ENCODE assay signal across 14 mouse cellular contexts in genomic region chr4:124526822-124527221, GRCm38 (mm10).
DNase-seq lines count a peak whose midpoint lies in the region; ATAC-seq and TF ChIP-seq lines count a peak whose summit lies in the region.
"Had no signal": no experiment of that assay in that cellular context is flagged by ENCODE, and none has a peak within 500 bp of the region (broad histone marks: within the 10 kb centered on the region; RNA-seq: fewer than 3 reads in every experiment).

No protein-coding gene starts in this region.

- ATAC-seq in forebrain, postnatal 0 days, result no peak
- no peak for ATAC-seq in neural tube, embryonic 15.5 days (ENCODE audit: low FRiP score)

- H3K9ac ChIP-seq in forebrain, postnatal 0 days, result no peak overlapping the region
- H3K9ac ChIP-seq in neural tube, embryonic 15.5 days (replicated peaks), result no peak overlapping the region
- H3K9ac ChIP-seq: hindbrain, embryonic 13.5 days; liver, embryonic 15.5 days had no signal

- no peaks in the 10 kb centered on the region for H3K9me3 ChIP-seq in forebrain, embryonic 10.5 days
- no peaks in the 10 kb centered on the region for H3K9me3 ChIP-seq in forebrain, postnatal 0 days (ENCODE audit: low read length)
- H3K9me3 ChIP-seq in neural tube, embryonic 15.5 days (replicated peaks), result no peaks in the 10 kb centered on the region
- H3K9me3 ChIP-seq: hindbrain, embryonic 13.5 days; liver, embryonic 15.5 days had no signal

- no peak overlapping the region for H3K27ac ChIP-seq in forebrain, embryonic 10.5 days
- no peak overlapping the region for H3K27ac ChIP-seq in forebrain, postnatal 0 days (ENCODE audit: low read depth, low read length)
- H3K27ac ChIP-seq in neural tube, embryonic 15.5 days (replicated peaks), result no peak overlapping the region
- H3K27ac ChIP-seq: hindbrain, embryonic 13.5 days; liver, embryonic 15.5 days had no signal

- no peak overlapping the region for H3K4me3 ChIP-seq in forebrain, embryonic 10.5 days
- no peak overlapping the region for H3K4me3 ChIP-seq in forebrain, postnatal 0 days (ENCODE audit: low read depth, low read length)
- H3K4me3 ChIP-seq in neural tube, embryonic 15.5 days (replicated peaks), result no peak overlapping the region
- H3K4me3 ChIP-seq: erythroblast, embryonic 14.5 days; hindbrain, embryonic 13.5 days; liver, embryonic 15.5 days had no signal

- WGBS in forebrain, embryonic 10.5 days, result 27% methylated on average over 10 of the region's 10 CpGs
- 23% methylated on average over 10 of the region's 10 CpGs for WGBS in forebrain, postnatal 0 days
- 19% methylated on average over 10 of the region's 10 CpGs for WGBS in neural tube, embryonic 15.5 days

- no peak overlapping the region for H3K4me2 ChIP-seq in forebrain, postnatal 0 days (ENCODE audit: low read depth)
- H3K4me2 ChIP-seq in neural tube, embryonic 15.5 days, result no peak overlapping the region
- H3K4me2 ChIP-seq: hindbrain, embryonic 13.5 days; liver, embryonic 15.5 days had no signal

- TF ChIP-seq CTCF in forebrain, postnatal 0 days (IDR thresholded peaks at IDR 0.05; ENCODE audit: low read depth), result no peak

- DNase-seq in forebrain, embryonic 10.5 days (ENCODE audit: extremely low spot score, low spot score), result peak; percentile 23
- DNase-seq in forebrain, postnatal 0 days, result no peak
- peak; percentile 29 for DNase-seq in neural tube, embryonic 10.5 days (ENCODE audit: extremely low spot score, low spot score)
- DNase-seq in kidney, postnatal 36 days, result peak; percentile 8 to 30
- no peak for DNase-seq in right cerebral cortex, postnatal 10 days (ENCODE audit: low spot score in 2 of 2)
- DNase-seq in urinary bladder, adult 18-20 months (ENCODE audit: low spot score in 2 of 2), result no peak
- no peak for DNase-seq in layer of hippocampus, postnatal 14 days (ENCODE audit: low spot score in 2 of 2)
- DNase-seq: cerebellum, adult 18-20 months; right cerebral cortex, postnatal 4 days; thymus, adult 2 months had no signal

- H3K4me1 ChIP-seq in forebrain, embryonic 10.5 days, result peaks cover 23% of the 10 kb centered on the region
- no peaks in the 10 kb centered on the region for H3K4me1 ChIP-seq in forebrain, postnatal 0 days (ENCODE audit: insufficient read depth)
- peaks cover 21% of the 10 kb centered on the region for H3K4me1 ChIP-seq in neural tube, embryonic 15.5 days
- H3K4me1 ChIP-seq: liver, embryonic 15.5 days had no signal

- H3K36me3 ChIP-seq in forebrain, embryonic 10.5 days (replicated peaks), result no peaks in the 10 kb centered on the region
- no peaks in the 10 kb centered on the region for H3K36me3 ChIP-seq in forebrain, postnatal 0 days (ENCODE audit: insufficient read depth)
- no peaks in the 10 kb centered on the region for H3K36me3 ChIP-seq in neural tube, embryonic 15.5 days
- H3K36me3 ChIP-seq: hindbrain, embryonic 13.5 days; liver, embryonic 15.5 days had no signal

- peaks cover 73% of the 10 kb centered on the region for H3K27me3 ChIP-seq in forebrain, embryonic 10.5 days (ENCODE audit: poor library complexity, severe bottlenecking)
- no peaks in the 10 kb centered on the region for H3K27me3 ChIP-seq in forebrain, postnatal 0 days (ENCODE audit: insufficient read depth, low read length)
- H3K27me3 ChIP-seq in neural tube, embryonic 15.5 days (replicated peaks), result peaks cover 39% of the 10 kb centered on the region
- H3K27me3 ChIP-seq: liver, embryonic 15.5 days had no signal

Comparison
In these comparisons a context has a peak if more than half of its experiments do, and no peak if none do; other contexts are left out.
1. DNase-seq: peak in forebrain, embryonic 10.5 days (single experiment), neural tube, embryonic 10.5 days (single experiment) and kidney, postnatal 36 days (2 of 2); none in forebrain, postnatal 0 days (single experiment), right cerebral cortex, postnatal 10 days (0 of 2), urinary bladder, adult 18-20 months (0 of 2) and layer of hippocampus, postnatal 14 days (0 of 2).